Mouse (Mus musculus) midbrain, embryonic 14.5 days (tissue): ENCODE results near the gene Cdk8. TPM values are rescaled to one million over a fixed set of nuclear protein-coding genes. Genes with fewer than 3 reads are reported as not detected.
A peak's percentile ranks its signal among the peaks of the same experiment; 100 is the strongest.
"Not testable (repeated sequence)": the region's sequence is repeated elsewhere in the genome, so short reads cannot be mapped to it uniquely, and the experiment has no call there.

Experiments used
- ATAC-seq: fragments of 200-750 bp; cut with Nextera tagmentation; 2 replicates; pipeline ENCODE4 v1.8.0; 2017; ENCODE audit warnings: moderate number of reproducible peaks, moderate library complexity; ENCODE audit not compliant: low FRiP score, low TSS enrichment
- DNase-seq: peaks from one replicate; pipeline ENCODE4 v3.0.0-alpha.2; 2015
- H3K27ac ChIP-seq: fragments of 300-500 bp; sonication (generic); replicated peaks from 2 replicates; pipeline ENCODE4 v1.5.1; 2014; ENCODE audit warnings: mild to moderate bottlenecking, low read depth, low read length, moderate library complexity
- H3K27me3 ChIP-seq: fragments of 300-500 bp; sonication (generic); 2 replicates; pipeline ENCODE4 v1.6.1; 2014; ENCODE audit warnings: low read length, control low read depth, mixed read lengths; ENCODE audit not compliant: control insufficient read depth, insufficient read depth
- H3K36me3 ChIP-seq: fragments of 300-500 bp; sonication (generic); 2 replicates; pipeline ENCODE4 v1.6.1; 2014; ENCODE audit warnings: low read length, control low read depth; ENCODE audit not compliant: control insufficient read depth, insufficient read depth
- H3K4me1 ChIP-seq: fragments of 300-500 bp; sonication (generic); 2 replicates; pipeline ENCODE4 v1.6.1; 2014; ENCODE audit warnings: mild to moderate bottlenecking, antibody characterized with exemption, low read length, control low read depth; ENCODE audit not compliant: control insufficient read depth, insufficient read depth
- H3K4me2 ChIP-seq: fragments of 300-500 bp; sonication (generic); 2 replicates; pipeline ENCODE4 v1.6.1; 2014; ENCODE audit warnings: mild to moderate bottlenecking, low read length, moderate library complexity
- H3K4me3 ChIP-seq: fragments of 300-500 bp; sonication (generic); replicated peaks from 2 replicates; pipeline ENCODE4 v1.5.1; 2014; ENCODE audit warnings: low read depth, low read length
- H3K9ac ChIP-seq: fragments of 300-500 bp; sonication (generic); replicated peaks from 2 replicates; pipeline ENCODE4 v1.6.1; 2014; ENCODE audit warnings: mild to moderate bottlenecking, low read length, moderate library complexity
- H3K9me3 ChIP-seq: fragments of 300-500 bp; sonication (generic); 2 replicates; pipeline ENCODE4 v1.6.1; 2016; ENCODE audit warnings: low read length, control low read depth, mixed read lengths; ENCODE audit not compliant: control insufficient read depth
- whole genome bisulfite sequencing: fragments of 180-500 bp; shearing (Covaris S2); extraction: QIAGEN DNeasy Blood & Tissue Kit; methylation state at CpG from one replicate; pipeline ENCODE4 v1.1.7; 2014; 5-methylcytosine and 5-hydroxymethylcytosine counted together
- polyA plus RNA-seq: library from polyadenylated mRNA; unstranded; fragments of >200 nt; fragmentation: Nextera tagmentation; extraction: Ambion mirVana; gene quantifications from 2 replicates; pipeline ENCODE4 v1.2.1, GENCODE M21; 2014

Gene Cdk8
- 28.5 and 29.8 TPM in 2 replicates for polyA plus RNA-seq

GRCm38 (mm10) chr5:146230864-146231654, at the start of gene Cdk8:
TSS of gene Cdk8 (plus strand) at chr5:146231230.
- Histone ChIP-seq H3K27me3 (no peaks in the 10 kb centered on the region), H3K9me3 (no peaks in the 10 kb centered on the region), H3K36me3 (no peaks in the 10 kb centered on the region), H3K27ac (peak within 1 kb of the TSS; percentile 95), H3K9ac (peak within 1 kb of the TSS; percentile 78), H3K4me1 (peaks cover 18% of the 10 kb centered on the region; the same call in 1 of the 2 replicates), H3K4me3 (peak within 1 kb of the TSS; percentile 76), H3K4me2 (peak within 1 kb of the TSS; percentile 81)
- under 1% methylated on average over 88 of the region's 102 CpGs for WGBS
- ATAC-seq (peak; percentile 90), DNase-seq (peak; percentile 98)

- 74% methylated on average over 4 of the region's 4 CpGs for WGBS
- ATAC-seq, result not testable (repeated sequence)
Measured at GRCm38 (mm10) chr5:146185204-146185603, 45.8 kb upstream of the Cdk8 start, which contains the start of gene 1700001J03Rik. TSS of gene 1700001J03Rik (minus strand) at chr5:146185304.

DNA sequence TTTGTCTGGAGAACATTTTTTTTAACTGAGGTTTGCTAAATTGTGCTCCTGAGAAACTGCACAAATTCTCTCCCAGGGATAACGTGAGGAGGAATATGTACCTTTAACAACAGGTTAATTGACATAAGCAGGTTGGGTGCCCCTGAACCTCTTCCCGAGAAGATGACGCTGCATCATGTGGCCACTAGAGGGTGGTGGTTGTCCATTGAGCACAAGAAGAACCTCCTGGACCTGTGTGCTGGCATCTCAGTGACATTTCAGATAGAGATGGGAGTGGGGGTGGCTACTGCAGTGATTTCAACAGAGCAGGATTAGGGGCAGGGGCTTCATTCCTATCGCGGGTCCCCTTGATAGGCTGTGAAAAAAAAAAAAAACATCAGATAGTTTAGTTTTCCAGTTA, 43.6 kb upstream of the Cdk8 start:
- not testable (repeated sequence) for ATAC-seq, H3K27ac ChIP-seq, H3K4me1 ChIP-seq, H3K27me3 ChIP-seq, H3K36me3 ChIP-seq, H3K9ac ChIP-seq, H3K4me3 ChIP-seq, H3K4me2 ChIP-seq, H3K9me3 ChIP-seq
- peak; percentile 67 for DNase-seq
- WGBS, result 29% methylated on average over 5 of the region's 5 CpGs

More at GRCm38 (mm10) chr5:146185204-146185603, 45.8 kb upstream of the Cdk8 start, which contains the start of gene 1700001J03Rik:
- H3K9me3 ChIP-seq, H3K4me2 ChIP-seq, H3K36me3 ChIP-seq, H3K4me3 ChIP-seq, H3K9ac ChIP-seq, H3K27me3 ChIP-seq, H3K27ac ChIP-seq, DNase-seq, H3K4me1 ChIP-seq: not testable (repeated sequence)

GRCm38 (mm10) chr5:146188144-146188543, 42.9 kb upstream of the Cdk8 start:
- Histone ChIP-seq H3K9me3 (no peaks in the 10 kb centered on the region), H3K4me3 (no peak overlapping the region), H3K4me2 (no peak overlapping the region), H3K27ac (no peak overlapping the region), H3K9ac (no peak overlapping the region), H3K4me1 (no peaks in the 10 kb centered on the region), H3K27me3 (no peaks in the 10 kb centered on the region), H3K36me3 (no peaks in the 10 kb centered on the region)
- DNase-seq, result no peak
- 84% methylated on average over 1 of the region's 1 CpGs for WGBS
- ATAC-seq, result no peak

DNA sequence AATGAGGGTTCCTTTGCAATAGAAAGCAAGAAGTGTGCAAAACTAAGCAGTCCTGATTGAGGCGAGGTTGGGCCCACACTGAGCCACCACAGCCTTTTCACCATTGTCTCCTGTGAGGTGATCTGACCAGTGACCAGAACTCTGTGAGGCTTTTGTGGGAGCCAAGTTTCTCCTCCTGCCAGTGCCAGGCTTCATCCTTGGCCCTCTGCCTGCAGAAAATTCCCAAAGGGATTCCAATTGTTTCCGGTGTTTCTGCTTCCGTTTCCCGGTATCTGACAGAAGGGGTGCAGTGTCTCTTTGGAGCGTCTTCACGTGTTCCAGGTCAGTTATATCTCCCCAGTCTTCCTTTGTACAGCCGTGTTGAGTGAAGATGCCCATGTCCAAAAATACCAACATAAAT, 42.3 kb upstream of the Cdk8 start:
- Histone ChIP-seq H3K4me1 (no peaks in the 10 kb centered on the region), H3K9me3 (no peaks in the 10 kb centered on the region), H3K4me3 (no peak overlapping the region), H3K36me3 (no peaks in the 10 kb centered on the region), H3K27ac (no peak overlapping the region), H3K27me3 (no peaks in the 10 kb centered on the region), H3K4me2 (no peak overlapping the region), H3K9ac (no peak overlapping the region)
- DNase-seq (no peak), ATAC-seq (no peak)
- 92% methylated on average over 7 of the region's 7 CpGs for WGBS

GRCm38 (mm10) chr5:146190093-146190492, 40.9 kb upstream of the Cdk8 start:
- WGBS, result 70% methylated on average over 4 of the region's 4 CpGs
- Histone ChIP-seq H3K27ac (no peak overlapping the region), H3K4me2 (no peak overlapping the region), H3K4me3 (no peak overlapping the region), H3K36me3 (no peaks in the 10 kb centered on the region), H3K9me3 (no peaks in the 10 kb centered on the region), H3K27me3 (no peaks in the 10 kb centered on the region), H3K4me1 (no peaks in the 10 kb centered on the region), H3K9ac (no peak overlapping the region)
- DNase-seq (no peak), ATAC-seq (no peak)

- Histone ChIP-seq H3K9ac (no peak overlapping the region), H3K27ac (no peak overlapping the region), H3K9me3 (no peaks in the 10 kb centered on the region), H3K4me3 (no peak overlapping the region), H3K27me3 (no peaks in the 10 kb centered on the region), H3K36me3 (no peaks in the 10 kb centered on the region), H3K4me1 (no peaks in the 10 kb centered on the region), H3K4me2 (no peak overlapping the region)
- ATAC-seq (no peak), DNase-seq (no peak)
- whole genome bisulfite sequencing, result 60% methylated on average over 3 of the region's 3 CpGs
Measured at GRCm38 (mm10) chr5:146190501-146191269, 40.3 kb upstream of the Cdk8 start.

DNA sequence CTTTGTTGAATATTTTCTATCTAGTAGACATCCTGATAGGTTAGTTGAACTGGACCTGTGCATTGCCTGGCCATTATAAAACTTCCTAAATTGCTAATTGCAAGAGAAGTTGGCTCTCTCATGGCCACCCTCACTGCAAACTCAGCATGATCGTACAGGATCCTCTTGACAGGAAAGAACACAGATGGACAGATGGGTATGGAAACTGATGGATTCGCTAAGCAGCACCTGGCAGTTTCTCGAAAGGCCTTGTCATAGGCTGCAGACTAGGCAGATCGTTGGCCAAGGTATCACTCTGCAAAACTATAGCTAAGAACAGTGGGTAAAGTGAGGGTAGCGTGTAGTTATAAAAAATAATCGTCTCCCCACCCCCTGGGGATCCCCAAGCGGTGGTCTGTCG, 37.7 kb upstream of the Cdk8 start:
- Histone ChIP-seq H3K9ac (no peak overlapping the region), H3K9me3 (no peaks in the 10 kb centered on the region), H3K4me3 (no peak overlapping the region), H3K27ac (no peak overlapping the region), H3K4me2 (no peak overlapping the region), H3K4me1 (no peaks in the 10 kb centered on the region), H3K27me3 (no peaks in the 10 kb centered on the region), H3K36me3 (no peaks in the 10 kb centered on the region)
- no peak for ATAC-seq
- WGBS, result 83% methylated on average over 8 of the region's 8 CpGs
- no peak for DNase-seq
